Mouse (Mus musculus) erythroblast, embryonic 14.5 days (primary cell): ENCODE measurements around the gene Icos. TPM values are rescaled to one million over a fixed set of nuclear protein-coding genes. Genes with fewer than 3 reads are reported as not detected.

Source experiments
- H3K27me3 ChIP-seq: 2 replicates; pipeline ENCODE4 v1.6.1; 2012; ENCODE audit warnings: inconsistent platforms; ENCODE audit not compliant: control insufficient read depth
- H3K36me3 ChIP-seq: 2 replicates; pipeline ENCODE4 v1.6.1; 2012; ENCODE audit warnings: mild to moderate bottlenecking, inconsistent platforms; ENCODE audit not compliant: control insufficient read depth
- H3K4me1 ChIP-seq: 2 replicates; pipeline ENCODE4 v1.6.1; 2012; ENCODE audit warnings: inconsistent platforms; ENCODE audit not compliant: control insufficient read depth
- H3K4me3 ChIP-seq: replicated peaks from 2 replicates; pipeline ENCODE3; 2012; ENCODE audit warnings: moderate library complexity, mild to moderate bottlenecking, inconsistent platforms
- H3K9me3 ChIP-seq: 2 replicates; pipeline ENCODE4 v1.6.1; 2012; ENCODE audit warnings: low read length, inconsistent platforms, mixed read lengths; ENCODE audit not compliant: control insufficient read depth
- GATA1 ChIP-seq: IDR thresholded peaks from 2 replicates; pipeline ENCODE4 v1.6.1; 2012; ENCODE audit warnings: low read length, inconsistent platforms, mixed read lengths
- TAL1 ChIP-seq: IDR thresholded peaks from 3 replicates; pipeline ENCODE4 v1.6.1; 2012; ENCODE audit warnings: low read length, inconsistent platforms, mixed read lengths
- polyA plus RNA-seq: library from polyadenylated mRNA; stranded (reverse); fragments of >175 nt; gene quantifications from 2 replicates; pipeline ENCODE4 v1.2.3, GENCODE M21; 2012

Icos gene
- polyA plus RNA-seq, 1 experiment, result not detected

GRCm38 (mm10) chr1:60958287-60958686, 19.4 kb upstream of the Icos start:
- Histone ChIP-seq H3K4me3 (no peak overlapping the region), H3K27me3 (no peaks in the 10 kb centered on the region), H3K36me3 (no peaks in the 10 kb centered on the region), H3K9me3 (no peaks in the 10 kb centered on the region), H3K4me1 (no peaks in the 10 kb centered on the region)
- no peak for TF ChIP-seq GATA1
- TF ChIP-seq TAL1, result no peak

- TF ChIP-seq GATA1, result no peak
- TF ChIP-seq TAL1, result no peak
Observed at GRCm38 (mm10) chr1:60959246-60959645, 18.5 kb upstream of the Icos start.

GRCm38 (mm10) chr1:60960451-60960850, 17.3 kb upstream of the Icos start:
- Histone ChIP-seq H3K4me3 (no peak overlapping the region), H3K36me3 (no peaks in the 10 kb centered on the region), H3K9me3 (no peaks in the 10 kb centered on the region), H3K4me1 (no peaks in the 10 kb centered on the region), H3K27me3 (no peaks in the 10 kb centered on the region)
- TF ChIP-seq GATA1, result no peak
- no peak for TF ChIP-seq TAL1

More at GRCm38 (mm10) chr1:60959246-60959645, 18.5 kb upstream of the Icos start:
- no peaks in the 10 kb centered on the region for H3K9me3 ChIP-seq
- no peaks in the 10 kb centered on the region for H3K4me1 ChIP-seq
- H3K36me3 ChIP-seq, result no peaks in the 10 kb centered on the region
- no peak overlapping the region for H3K4me3 ChIP-seq
- no peaks in the 10 kb centered on the region for H3K27me3 ChIP-seq

GRCm38 (mm10) chr1:60961080-60961479, 16.6 kb upstream of the Icos start:
- Histone ChIP-seq H3K4me3 (no peak overlapping the region), H3K4me1 (no peaks in the 10 kb centered on the region), H3K9me3 (no peaks in the 10 kb centered on the region), H3K36me3 (no peaks in the 10 kb centered on the region), H3K27me3 (no peaks in the 10 kb centered on the region)
- no peak for TF ChIP-seq GATA1
- TF ChIP-seq TAL1, result no peak

GRCm38 (mm10) chr1:60962095-60962494, 15.6 kb upstream of the Icos start:
- no peaks in the 10 kb centered on the region for H3K4me1 ChIP-seq
- no peaks in the 10 kb centered on the region for H3K27me3 ChIP-seq
- TF ChIP-seq GATA1 (no peak), TAL1 (no peak)
- no peak overlapping the region for H3K4me3 ChIP-seq
- no peaks in the 10 kb centered on the region for H3K9me3 ChIP-seq
- H3K36me3 ChIP-seq, result no peaks in the 10 kb centered on the region

GRCm38 (mm10) chr1:60967521-60967920, 10.2 kb upstream of the Icos start:
- Histone ChIP-seq H3K9me3 (no peaks in the 10 kb centered on the region), H3K4me1 (no peaks in the 10 kb centered on the region), H3K4me3 (no peak overlapping the region), H3K36me3 (no peaks in the 10 kb centered on the region), H3K27me3 (no peaks in the 10 kb centered on the region)
- TF ChIP-seq TAL1 (no peak), GATA1 (no peak)

- Histone ChIP-seq H3K4me3 (no peak overlapping the region), H3K4me1 (no peaks in the 10 kb centered on the region), H3K27me3 (no peaks in the 10 kb centered on the region), H3K36me3 (no peaks in the 10 kb centered on the region), H3K9me3 (no peaks in the 10 kb centered on the region)
- TF ChIP-seq GATA1 (no peak), TAL1 (no peak)
Observed at GRCm38 (mm10) chr1:60970846-60971245, 6.9 kb upstream of the Icos start.

- Histone ChIP-seq H3K4me1 (no peaks in the 10 kb centered on the region), H3K27me3 (no peaks in the 10 kb centered on the region), H3K36me3 (no peaks in the 10 kb centered on the region), H3K4me3 (no peak overlapping the region), H3K9me3 (no peaks in the 10 kb centered on the region)
- TF ChIP-seq GATA1 (no peak), TAL1 (no peak)
Observed at GRCm38 (mm10) chr1:60974221-60974620, 3.5 kb upstream of the Icos start.

- Histone ChIP-seq H3K9me3 (no peaks in the 10 kb centered on the region), H3K36me3 (no peaks in the 10 kb centered on the region), H3K4me3 (no peak overlapping the region), H3K4me1 (no peaks in the 10 kb centered on the region), H3K27me3 (no peaks in the 10 kb centered on the region)
- TF ChIP-seq TAL1, result no peak
- no peak for TF ChIP-seq GATA1
Observed at GRCm38 (mm10) chr1:60975646-60976294, 2.0 kb upstream of the Icos start.

- H3K4me1 ChIP-seq, result no peaks in the 10 kb centered on the region
- H3K27me3 ChIP-seq, result no peaks in the 10 kb centered on the region
- H3K4me3 ChIP-seq, result no peak overlapping the region
- TF ChIP-seq TAL1 (no peak), GATA1 (no peak)
- no peaks in the 10 kb centered on the region for H3K9me3 ChIP-seq
- H3K36me3 ChIP-seq, result no peaks in the 10 kb centered on the region
Observed at GRCm38 (mm10) chr1:60979126-60979842, 1.6 kb downstream of the Icos start.
